Mouse (Mus musculus) heart, adult 2 months (tissue): Measurements from ENCODE around the gene Asic5.

Source experiments
- CTCF ChIP-seq: fragments of 200-600 bp; IDR thresholded peaks from 2 replicates; pipeline ENCODE4 v1.8.1; 2022; ENCODE audit warnings: antibody characterized with exemption, mild to moderate bottlenecking, moderate library complexity
- EP300 ChIP-seq: fragments of 200-500 bp; IDR thresholded peaks from 2 replicates; pipeline ENCODE4 v1.6.1; 2011; ENCODE audit warnings: low read depth, low read length, control low read depth; ENCODE audit not compliant: insufficient read depth

DNA sequence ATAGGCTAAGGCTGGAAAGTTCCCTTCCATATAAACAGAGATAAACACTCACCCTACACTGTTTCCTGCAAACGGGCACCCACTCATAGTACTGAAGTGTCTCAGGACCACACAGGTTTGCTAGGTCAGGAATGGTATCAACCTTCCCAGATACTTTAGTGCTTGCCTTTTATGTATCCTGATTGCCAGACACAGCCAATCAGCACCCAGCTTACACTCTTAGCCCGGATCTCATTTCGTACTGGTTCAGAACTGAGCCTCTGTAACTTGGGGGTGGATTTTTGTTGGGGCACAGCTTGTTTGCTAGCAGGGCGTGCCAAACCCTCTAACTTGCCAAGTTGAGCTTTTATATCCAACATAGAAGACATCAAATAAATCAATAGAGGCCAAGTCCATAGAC lies 6.5 kb upstream of the Asic5 start:
- TF ChIP-seq CTCF: no peak
- no peak for TF ChIP-seq EP300
